Mouse (Mus musculus) cortical plate, adult 2 months (tissue): ENCODE data around the gene App.

Source experiments
- CTCF ChIP-seq: fragments of 200-500 bp; IDR thresholded peaks from 2 replicates; pipeline ENCODE4 v1.5.1; 2011; ENCODE audit warnings: mild to moderate bottlenecking, control low read depth, low read length; ENCODE audit not compliant: insufficient read depth; ENCODE audit errors: extremely low read depth
- POLR2A ChIP-seq: fragments of 200-500 bp; IDR thresholded peaks from 2 replicates; pipeline ENCODE4 v1.6.1; 2011; ENCODE audit warnings: mild to moderate bottlenecking, low read length, control low read depth; ENCODE audit not compliant: insufficient read depth; ENCODE audit errors: extremely low read depth

DNA sequence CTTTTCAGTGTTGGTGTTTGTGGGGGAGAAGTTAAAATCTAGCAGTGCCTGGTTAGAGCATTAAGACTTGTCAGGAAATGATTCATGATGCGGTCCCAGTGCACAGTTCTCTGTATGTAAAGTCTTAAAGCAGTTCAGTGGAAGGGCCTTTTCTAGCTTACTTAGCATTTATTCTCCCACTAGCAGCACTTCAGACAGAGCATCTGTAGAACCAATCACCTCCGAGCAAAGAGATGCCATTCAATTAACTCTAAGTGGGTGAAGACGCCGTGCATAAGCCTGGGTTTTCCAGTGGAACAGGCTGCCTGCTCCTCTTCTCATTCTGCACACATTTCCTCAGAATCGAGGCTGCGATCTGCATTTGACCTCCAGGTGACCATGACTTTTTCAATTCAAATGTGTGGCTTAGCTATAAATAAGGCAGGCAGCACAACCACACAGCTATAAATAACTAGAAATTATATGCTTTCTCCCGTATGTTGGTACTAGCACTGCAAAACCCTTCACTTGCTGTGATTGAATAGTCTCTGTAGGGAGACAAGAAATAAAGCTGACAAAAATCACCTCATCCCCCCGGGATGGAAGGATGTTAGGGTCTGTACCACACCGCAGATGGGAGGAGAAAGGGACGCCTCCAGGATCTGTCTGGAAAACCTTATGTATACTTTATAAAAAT, 135.5 kb downstream of the App start:
- TF ChIP-seq POLR2A (no peak), CTCF (no peak)
